Mouse (Mus musculus) stomach, adult 2 months (tissue): ENCODE measurements around the gene Fzd7. TPM values are rescaled to one million over a fixed set of nuclear protein-coding genes. Genes with fewer than 3 reads are reported as not detected.

Experiments
- polyA plus RNA-seq: library from polyadenylated mRNA; depleted of rRNA; stranded (reverse); fragments of >200 nt; gene quantifications from 2 replicates; pipeline ENCODE4 v1.2.3, GENCODE M21; 2012; rRNA removed

The Fzd7 gene
- 6.1 and 7.5 TPM in 2 replicates for polyA plus RNA-seq

GRCm38 (mm10) chr1:59482331-59482695, at the start of gene Fzd7:
TSS of gene Fzd7 (plus strand) at chr1:59482424.

GRCm38 (mm10) chr1:59516026-59516917, 34.0 kb downstream of the Fzd7 start, which contains the start of gene Gm973:
TSS of gene Gm973 (plus strand) at chr1:59516264.

Other genes starting within 250 kb of the Fzd7 start
- 0.74 and 1.3 TPM in 2 replicates for gene Als2, start 245.2 kb upstream of the Fzd7 start, polyA plus RNA-seq
- 0.13 TPM in 1 of 2 replicates, not detected in the other for gene Cdk15, start 225.5 kb upstream of the Fzd7 start, polyA plus RNA-seq
- gene Gm973, start 33.8 kb downstream of the Fzd7 start, polyA plus RNA-seq = 0.13 and 0.23 TPM in 2 replicates
- gene Sumo1, start 188.4 kb downstream of the Fzd7 start, polyA plus RNA-seq = 0.46 and 1.3 TPM in 2 replicates
- gene Nop58, start 202.5 kb downstream of the Fzd7 start, polyA plus RNA-seq = 6.2 and 6.8 TPM in 2 replicates